Mouse (Mus musculus) liver, adult 2 months (tissue): Measurements from ENCODE around the gene Adamts6.

Experiments used
- CTCF ChIP-seq: fragments of 200-500 bp; IDR thresholded peaks from 2 replicates; pipeline ENCODE4 v1.5.1; 2011; ENCODE audit warnings: low read depth, low read length, control low read depth
- POLR2A ChIP-seq: fragments of 200-500 bp; IDR thresholded peaks from 2 replicates; pipeline ENCODE4 v1.6.1; 2011; ENCODE audit warnings: low read length, control low read depth; ENCODE audit not compliant: insufficient read depth; ENCODE audit errors: extremely low read depth

DNA sequence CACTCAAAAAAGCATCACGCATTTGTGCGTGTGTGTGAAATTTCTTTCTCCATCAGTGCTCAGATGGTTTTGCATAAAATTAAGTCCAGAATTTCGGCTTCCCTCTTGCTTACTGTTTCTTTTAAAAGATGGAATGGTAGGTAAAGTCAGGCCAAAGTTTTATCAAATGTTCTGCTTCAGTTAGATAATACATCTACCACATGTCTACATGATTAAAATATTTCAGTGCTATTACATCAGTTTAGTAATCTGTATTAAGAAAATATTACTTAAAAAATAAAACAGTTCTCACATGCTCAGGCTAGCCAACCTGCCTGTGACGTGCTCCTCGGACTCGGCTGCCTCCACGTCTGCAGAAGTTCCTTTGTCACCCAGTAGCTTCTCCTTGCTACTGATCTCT is 245.1 kb downstream of the Adamts6 start:
- TF ChIP-seq CTCF (no peak), POLR2A (no peak)
